Mouse (Mus musculus): ENCODE results near the gene Trub2.

Gene Trub2

DNA sequence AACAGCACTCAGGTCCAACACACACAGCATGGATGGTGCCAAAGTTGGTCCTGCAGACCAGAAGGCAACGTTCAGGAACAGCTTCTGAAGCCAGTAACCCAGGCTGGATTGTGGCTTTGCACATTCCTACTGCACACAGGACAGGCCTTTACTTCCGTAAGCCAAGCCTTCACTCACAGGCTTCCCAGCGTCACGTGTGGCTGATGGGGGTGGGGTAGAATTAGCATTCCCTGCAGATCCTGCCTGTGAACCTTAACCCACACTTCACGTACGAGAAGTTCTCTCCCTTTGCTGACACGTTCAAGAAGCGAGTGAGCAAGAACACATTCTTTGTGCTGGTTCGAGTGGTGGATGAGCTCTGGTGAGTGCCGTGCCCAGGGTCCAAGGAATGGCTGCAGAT is 55.7 kb downstream of the Trub2 start:
- in situ Hi-C loops (cut with MboI; ENCODE audit: unreplicated experiment in 2 of 2) = loop anchor here in 1 of 2 experiments (10.0 kb wide), 1 partner anchor 108 kb away; no protein-coding TSS in a partner anchor

DNA sequence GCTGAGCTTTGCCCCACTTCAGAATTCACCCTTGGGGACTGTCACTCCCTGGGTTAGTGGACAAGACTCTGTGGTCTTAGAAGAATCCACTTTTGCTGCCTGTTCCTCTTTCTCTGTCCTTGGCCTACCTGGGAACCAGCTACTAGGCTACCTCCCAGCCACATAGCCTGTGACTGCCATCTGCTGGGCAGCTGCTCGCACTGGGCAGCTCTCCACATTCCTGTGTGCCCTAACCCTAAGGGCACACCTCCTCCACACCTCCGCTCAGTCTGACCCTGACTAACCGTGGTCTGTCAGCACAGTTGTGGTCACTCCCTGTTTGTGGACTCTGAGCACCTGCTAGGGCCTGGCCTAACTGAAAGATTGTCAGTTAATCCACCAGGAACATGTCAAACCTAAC is 56.8 kb downstream of the Trub2 start:
- in situ Hi-C loops (cut with MboI; ENCODE audit: unreplicated experiment in 2 of 2) = loop anchor here in 1 of 2 experiments (10.0 kb wide), 1 partner anchor 107 kb away; no protein-coding TSS in a partner anchor

DNA sequence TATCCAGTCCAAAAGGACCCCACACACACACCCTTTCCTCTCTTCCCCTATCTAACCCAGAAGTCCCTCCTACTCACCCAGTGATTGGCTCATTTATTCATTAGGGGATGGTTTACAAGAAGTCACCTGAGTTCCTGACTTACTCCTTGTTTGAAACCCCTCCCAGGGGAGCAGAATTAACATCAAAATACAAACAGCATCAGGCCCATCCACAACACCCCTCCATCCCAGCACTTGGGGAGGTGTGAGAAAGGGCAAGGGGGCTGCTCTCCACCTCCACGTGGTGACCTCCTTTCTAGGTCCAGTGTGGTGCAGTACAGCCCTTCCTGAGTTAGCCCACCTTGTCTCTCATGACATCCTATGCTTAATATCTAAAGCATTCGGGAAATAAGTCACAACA is 58.8 kb downstream of the Trub2 start:
- in situ Hi-C loops (cut with MboI; ENCODE audit: unreplicated experiment in 2 of 2) = no loop called here

DNA sequence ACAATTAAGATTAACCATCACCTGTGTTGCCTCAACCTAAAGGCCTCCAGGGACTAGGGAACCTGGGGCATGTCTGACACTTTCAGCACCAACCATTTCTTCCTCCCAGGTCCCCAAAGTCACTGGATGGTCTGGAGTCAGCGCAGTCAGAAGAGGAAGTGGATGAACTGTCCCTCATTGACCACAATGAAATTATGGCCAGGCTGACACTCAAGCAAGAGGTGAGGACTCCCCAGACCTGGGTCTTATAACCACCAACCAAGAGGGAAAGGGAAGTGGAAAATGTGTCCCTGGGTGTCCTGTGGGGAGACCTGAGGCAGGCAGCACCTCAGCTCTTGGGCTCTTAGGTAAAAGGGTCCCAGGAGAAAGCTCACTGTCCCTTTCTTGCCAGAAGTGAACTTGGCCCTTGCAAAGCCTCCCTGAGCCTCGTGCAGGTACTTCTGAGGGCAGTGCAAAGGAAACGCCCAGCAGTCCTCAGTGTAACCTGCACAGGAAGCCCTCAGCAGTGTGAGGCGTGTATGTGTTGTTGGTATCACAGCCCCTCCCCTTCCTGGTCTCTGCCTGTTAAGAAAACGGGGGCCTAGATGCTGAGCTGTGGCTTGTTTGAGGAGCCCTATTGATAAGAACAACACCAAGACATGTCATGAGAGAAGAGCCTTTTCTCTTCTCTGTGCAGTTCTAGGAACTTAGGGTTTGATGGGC is 63.5 kb downstream of the Trub2 start:
- in situ Hi-C loops (cut with MboI; ENCODE audit: unreplicated experiment in 2 of 2) = no loop called here

DNA sequence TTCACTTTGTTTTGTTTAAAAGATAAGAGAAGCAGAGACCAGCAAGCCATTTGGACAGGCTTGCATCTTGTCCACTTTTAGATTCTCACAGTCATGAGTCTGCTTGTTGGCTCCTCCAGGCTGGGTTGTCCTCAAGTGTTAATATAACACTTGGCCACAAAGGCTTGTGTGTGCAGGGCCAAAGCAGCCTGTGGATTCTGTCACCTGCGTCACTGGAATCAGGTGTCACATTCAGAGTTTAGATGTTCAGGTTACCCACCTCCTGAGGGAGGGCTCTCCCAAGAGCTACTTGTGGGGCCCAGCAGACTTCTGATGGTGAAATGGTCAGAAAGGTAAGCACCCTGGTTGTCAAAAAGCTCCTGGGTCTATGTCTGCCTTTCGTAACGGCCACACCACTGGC is 65.2 kb downstream of the Trub2 start:
- in situ Hi-C loops (cut with MboI; ENCODE audit: unreplicated experiment in 2 of 2) = no loop called here

DNA sequence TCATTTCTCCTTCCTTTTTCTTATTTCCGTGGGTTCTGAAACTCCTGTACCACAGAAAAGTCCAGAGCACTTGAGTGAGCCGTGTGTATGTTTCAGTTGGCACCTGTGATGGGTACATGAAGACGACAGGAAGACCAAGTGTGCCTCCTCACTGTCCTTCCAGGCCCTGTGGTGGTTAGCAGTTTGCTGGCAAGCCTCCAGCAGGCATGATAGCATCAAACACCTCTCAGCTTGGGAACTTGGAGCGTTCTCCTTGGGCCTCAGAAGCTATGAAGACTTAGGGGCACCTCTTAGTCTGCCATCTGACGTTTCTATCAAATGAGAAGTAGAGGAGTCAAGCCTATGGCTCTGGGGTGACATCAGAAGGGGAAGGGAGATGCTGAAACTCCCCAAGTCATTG is 69.7 kb downstream of the Trub2 start:
- in situ Hi-C loops (cut with MboI; ENCODE audit: unreplicated experiment in 2 of 2) = no loop called here

DNA sequence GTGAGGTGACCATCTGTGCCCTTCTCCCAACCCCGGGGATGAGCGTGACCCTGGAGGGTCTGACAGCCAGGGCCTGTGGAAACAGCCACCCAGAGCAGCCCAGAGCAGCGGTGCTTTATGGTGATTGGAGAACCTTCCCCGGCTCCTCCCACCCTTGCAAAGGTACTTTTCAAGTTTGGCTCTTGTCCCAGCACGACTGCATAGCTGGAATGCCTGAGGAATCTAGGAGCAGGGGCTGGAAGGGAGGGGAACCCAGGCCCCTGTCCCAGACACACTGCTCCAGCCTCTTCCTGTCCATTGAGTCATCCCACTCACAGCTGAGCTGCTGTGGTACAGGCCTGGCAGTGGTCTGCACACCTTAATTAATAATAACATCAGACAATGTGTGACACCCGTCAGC is 71.6 kb downstream of the Trub2 start:
- in situ Hi-C loops (cut with MboI; ENCODE audit: unreplicated experiment in 2 of 2) = no loop called here

DNA sequence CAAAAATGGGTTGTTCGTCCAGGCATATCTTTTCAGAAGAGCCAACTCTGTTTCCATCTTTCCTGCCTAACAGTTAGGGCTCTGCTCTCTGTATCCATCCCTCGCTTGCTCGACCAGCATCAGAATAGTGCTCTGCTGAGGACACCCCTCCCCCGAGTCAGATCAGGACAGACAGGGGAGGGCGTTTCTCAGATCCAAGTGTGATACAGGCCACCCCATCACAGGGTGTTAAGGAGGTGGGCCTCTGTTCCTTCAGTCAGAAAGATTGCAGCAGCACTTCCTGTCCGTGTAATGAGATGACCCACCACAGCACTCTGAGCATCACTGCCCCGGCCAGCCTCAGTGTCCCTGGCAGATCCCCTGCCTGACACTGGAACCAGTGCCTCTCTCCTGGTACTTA is 72.2 kb downstream of the Trub2 start:
- in situ Hi-C loops (cut with MboI; ENCODE audit: unreplicated experiment in 2 of 2) = no loop called here

DNA sequence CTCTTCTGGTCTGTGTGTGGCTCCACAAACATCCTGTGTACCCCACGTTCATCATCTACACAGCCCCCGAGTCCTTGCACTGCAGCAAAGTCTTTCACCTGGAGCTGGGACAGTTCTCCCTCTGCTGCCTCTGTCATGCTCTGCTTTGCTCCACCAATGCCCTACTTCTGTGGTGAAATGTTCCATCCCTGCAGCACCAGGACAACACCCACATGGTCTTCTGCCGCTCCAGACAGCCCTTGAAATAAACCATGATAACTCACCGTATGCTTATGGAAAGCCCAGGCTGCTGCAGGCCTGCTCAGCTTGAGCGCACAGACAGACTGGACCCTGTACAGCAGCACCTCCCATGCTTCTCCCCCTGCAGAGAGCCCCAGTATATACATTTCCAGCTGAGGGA is 74.2 kb downstream of the Trub2 start:
- in situ Hi-C loops (cut with MboI; ENCODE audit: unreplicated experiment in 2 of 2) = no loop called here

DNA sequence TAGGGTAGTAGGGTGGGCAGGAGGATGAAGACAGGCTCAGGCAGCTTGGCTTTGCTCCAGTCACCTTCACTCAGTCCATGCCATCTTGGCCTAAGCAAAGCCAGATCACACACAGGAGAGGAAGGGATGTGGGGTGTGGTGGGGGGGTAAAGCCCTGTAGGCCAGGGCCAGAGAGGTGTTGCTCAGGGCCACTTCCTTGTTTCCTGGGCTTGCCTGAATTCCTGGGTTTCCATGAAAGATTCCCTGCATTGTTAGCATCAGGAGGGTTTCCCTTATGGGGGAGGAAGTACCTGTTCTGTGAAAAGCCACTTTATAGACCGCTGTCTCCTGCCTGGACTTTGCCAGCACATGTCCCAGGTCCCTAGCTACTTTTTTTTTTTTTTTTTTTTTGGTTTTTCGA is 74.8 kb downstream of the Trub2 start:
- in situ Hi-C loops (cut with MboI; ENCODE audit: unreplicated experiment in 2 of 2) = no loop called here

DNA sequence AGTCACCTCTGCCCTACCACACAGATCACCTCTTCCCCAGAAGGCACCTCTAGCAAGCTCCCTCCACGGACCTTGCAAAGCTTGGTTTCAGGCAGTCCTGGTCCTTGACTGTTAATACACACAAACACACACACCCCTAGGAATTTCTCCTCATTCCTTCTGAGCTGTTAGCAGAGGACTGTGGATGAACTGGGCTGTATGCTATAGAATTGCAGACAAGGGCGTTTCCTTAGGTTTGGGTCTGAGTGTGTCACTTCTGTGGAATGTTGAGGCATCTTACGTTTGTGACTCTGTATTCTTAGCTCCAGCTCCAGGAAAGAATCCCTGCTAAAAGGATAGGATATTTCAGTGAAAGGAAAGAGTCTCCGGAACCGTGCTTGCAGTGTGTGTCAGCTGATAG is 76.4 kb downstream of the Trub2 start:
- in situ Hi-C loops (cut with MboI; ENCODE audit: unreplicated experiment in 2 of 2) = no loop called here
